Mouse (Mus musculus): ENCODE measurements around the gene Spaar. TPM values are rescaled to one million over a fixed set of nuclear protein-coding genes. Genes with fewer than 3 reads are reported as not detected.

The Spaar gene
- polyA plus RNA-seq, 1 experiment from 2014 or later, result 0.15 TPM

Other genes with a start within 250 kb of the Spaar start
- gene Sit1, start 246.3 kb upstream of the Spaar start, polyA plus RNA-seq (2015; fragmentation: Nextera tagmentation; extraction: Ambion mirVana), result not detected in 2 replicates
- 81.1 and 90.3 TPM in 2 replicates for gene Ccdc107, start 237.1 kb upstream of the Spaar start, polyA plus RNA-seq (2015; fragmentation: Nextera tagmentation; extraction: Ambion mirVana)
- gene Arhgef39, start 230.3 kb upstream of the Spaar start, polyA plus RNA-seq (2015; fragmentation: Nextera tagmentation; extraction: Ambion mirVana), result 4.4 and 7.3 TPM in 2 replicates
- 0.21 TPM in 1 of 2 replicates, not detected in the other for gene Car9, start 223.1 kb upstream of the Spaar start, polyA plus RNA-seq (2015; fragmentation: Nextera tagmentation; extraction: Ambion mirVana)
- gene Tpm2, start 206.3 kb upstream of the Spaar start, polyA plus RNA-seq (2015; fragmentation: Nextera tagmentation; extraction: Ambion mirVana), result 7.3 and 8.3 TPM in 2 replicates
- gene Creb3, start 167.7 kb upstream of the Spaar start, polyA plus RNA-seq (2015; fragmentation: Nextera tagmentation; extraction: Ambion mirVana), result 83.4 and 83.7 TPM in 2 replicates
- 59.3 and 62.9 TPM in 2 replicates for gene Tln1, start 167.3 kb upstream of the Spaar start, polyA plus RNA-seq (2015; fragmentation: Nextera tagmentation; extraction: Ambion mirVana)
- 15.2 and 22.5 TPM in 2 replicates for gene Rgp1, start 151.3 kb upstream of the Spaar start, polyA plus RNA-seq (2015; fragmentation: Nextera tagmentation; extraction: Ambion mirVana)
- gene Gba2, start 151.2 kb upstream of the Spaar start, polyA plus RNA-seq (2015; fragmentation: Nextera tagmentation; extraction: Ambion mirVana), result 61.3 and 61.9 TPM in 2 replicates
- 1.1 TPM in 1 of 2 replicates, not detected in the other for gene Msmp, start 145.5 kb upstream of the Spaar start, polyA plus RNA-seq (2015; fragmentation: Nextera tagmentation; extraction: Ambion mirVana)
- 13.5 and 14.7 TPM in 2 replicates for gene Npr2, start 98.1 kb upstream of the Spaar start, polyA plus RNA-seq (2015; fragmentation: Nextera tagmentation; extraction: Ambion mirVana)
- gene Spag8, start 76.4 kb upstream of the Spaar start, polyA plus RNA-seq (2015; fragmentation: Nextera tagmentation; extraction: Ambion mirVana), result 8.3 and 11.8 TPM in 2 replicates
- 57.9 and 61.0 TPM in 2 replicates for gene Hint2, start 73.6 kb upstream of the Spaar start, polyA plus RNA-seq (2015; fragmentation: Nextera tagmentation; extraction: Ambion mirVana)
- 14.9 and 15.8 TPM in 2 replicates for gene Tmem8b, start 61.1 kb upstream of the Spaar start, polyA plus RNA-seq (2015; fragmentation: Nextera tagmentation; extraction: Ambion mirVana)
- gene Fam221b, start 60.9 kb upstream of the Spaar start, polyA plus RNA-seq (2015; fragmentation: Nextera tagmentation; extraction: Ambion mirVana), result 0.97 and 1.1 TPM in 2 replicates
- not detected in 2 replicates for gene Olfr70, start 29.2 kb upstream of the Spaar start, polyA plus RNA-seq (2015; fragmentation: Nextera tagmentation; extraction: Ambion mirVana)
- gene Olfr71, start 19.8 kb upstream of the Spaar start, polyA plus RNA-seq (2015; fragmentation: Nextera tagmentation; extraction: Ambion mirVana), result 0.06 TPM in 1 of 2 replicates, not detected in the other
- gene Hrct1, start 2.8 kb upstream of the Spaar start, polyA plus RNA-seq (2015; fragmentation: Nextera tagmentation; extraction: Ambion mirVana), result 0.29 and 0.34 TPM in 2 replicates
- not detected in 2 replicates for gene Olfr159, start 41.0 kb downstream of the Spaar start, polyA plus RNA-seq (2015; fragmentation: Nextera tagmentation; extraction: Ambion mirVana)
- not detected in 2 replicates for gene Olfr156, start 93.9 kb downstream of the Spaar start, polyA plus RNA-seq (2015; fragmentation: Nextera tagmentation; extraction: Ambion mirVana)
- gene Olfr157, start 110.2 kb downstream of the Spaar start, polyA plus RNA-seq (2015; fragmentation: Nextera tagmentation; extraction: Ambion mirVana), result not detected in 2 replicates
- gene Olfr155, start 121.5 kb downstream of the Spaar start, polyA plus RNA-seq (2015; fragmentation: Nextera tagmentation; extraction: Ambion mirVana), result not detected in 2 replicates
- 4.4 and 6.1 TPM in 2 replicates for gene Reck, start 145.5 kb downstream of the Spaar start, polyA plus RNA-seq (2015; fragmentation: Nextera tagmentation; extraction: Ambion mirVana)
- 26.6 and 32.1 TPM in 2 replicates for gene Glipr2, start 227.4 kb downstream of the Spaar start, polyA plus RNA-seq (2015; fragmentation: Nextera tagmentation; extraction: Ambion mirVana)